In the genomic region with DNA sequence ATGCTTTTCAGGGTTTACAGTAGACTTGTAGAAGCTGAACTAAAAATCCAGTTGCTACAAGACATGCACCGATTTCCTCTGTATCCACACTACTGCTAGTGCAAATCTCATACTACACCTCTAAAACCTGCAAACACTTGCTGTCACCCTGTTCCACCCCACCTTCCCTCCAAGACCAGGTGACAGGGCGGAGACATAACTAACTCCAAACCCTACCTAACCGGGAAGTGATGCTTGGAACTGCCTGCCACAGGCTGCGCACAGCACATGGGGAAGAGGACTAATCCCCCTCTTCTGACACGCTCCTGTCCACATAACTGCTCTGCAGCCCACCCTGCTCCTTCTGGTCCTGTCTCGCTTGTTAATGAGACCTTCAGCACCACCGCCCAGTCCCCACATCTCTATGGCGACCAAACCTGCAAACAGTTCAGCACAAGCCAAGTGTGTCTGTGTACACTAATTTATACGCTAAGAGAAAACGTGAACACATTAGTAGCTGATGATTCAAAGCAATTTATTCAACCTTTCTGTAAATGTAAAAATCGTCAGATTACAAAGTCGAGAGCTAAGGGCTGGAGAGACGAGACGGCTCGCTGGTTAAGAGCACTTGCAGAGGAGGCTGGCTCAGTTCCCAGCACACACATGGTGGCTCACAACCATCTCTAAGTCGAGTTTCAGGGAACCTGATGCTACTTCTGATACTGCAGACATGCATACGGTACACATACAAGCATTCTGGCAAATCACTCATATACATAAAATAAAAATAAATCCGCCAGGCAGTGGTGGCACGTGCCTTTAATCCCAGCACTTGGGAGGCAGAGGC, we compare ENCODE assay signal across 11 mouse cellular contexts. TPM values are rescaled to one million over a fixed set of nuclear protein-coding genes. Genes with fewer than 3 reads are reported as not detected.
DNase-seq lines count a peak whose midpoint lies in the region; ATAC-seq and TF ChIP-seq lines count a peak whose summit lies in the region.
"Had no signal": no experiment of that assay in that cellular context is flagged by ENCODE, and none has a peak within 500 bp of the region (broad histone marks: within the 10 kb centered on the region; RNA-seq: fewer than 3 reads in every experiment).

No protein-coding gene starts in this region.

- no peak overlapping the region for H3ac ChIP-seq in myocyte (ENCODE audit: control insufficient read depth, insufficient read length)

- no peak for DNase-seq in heart, adult 11 months
- peak; percentile 29 for DNase-seq in lung, postnatal 36 days
- DNase-seq in lung, postnatal 14 days = no peak
- no peak for DNase-seq in thymus, postnatal 10 days (ENCODE audit: low spot score in 2 of 2)
- no peak for DNase-seq in B cell, adult 2 months

- H3K9ac ChIP-seq in heart, embryonic 13.5 days = 0 out of 2 replicates have a peak overlapping the region, but pooled peaks have one; percentile 24
- no peak overlapping the region for H3K9ac ChIP-seq in embryonic facial prominence, embryonic 15.5 days
- H3K9ac ChIP-seq: hindbrain, embryonic 15.5 days had no signal

- no peak for TF ChIP-seq POLR2A in myocyte (IDR thresholded peaks at IDR 0.05; ENCODE audit: insufficient read length, low read depth)

- 66% methylated on average over 19 of the region's 19 CpGs for WGBS in heart, embryonic 13.5 days
- WGBS in embryonic facial prominence, embryonic 15.5 days = 46% methylated on average over 19 of the region's 19 CpGs

- H3K27me3 ChIP-seq in heart, embryonic 13.5 days (replicated peaks) = no peaks in the 10 kb centered on the region
- no peaks in the 10 kb centered on the region for H3K27me3 ChIP-seq in embryonic facial prominence, embryonic 15.5 days
- H3K27me3 ChIP-seq in myocyte (ENCODE audit: control insufficient read depth, insufficient read depth, insufficient read length) = no peaks in the 10 kb centered on the region
- H3K27me3 ChIP-seq: hindbrain, embryonic 15.5 days had no signal

- peaks cover 14% of the 10 kb centered on the region for H3K36me3 ChIP-seq in heart, embryonic 13.5 days
- no peaks in the 10 kb centered on the region for H3K36me3 ChIP-seq in embryonic facial prominence, embryonic 15.5 days
- H3K36me3 ChIP-seq in myocyte (ENCODE audit: control insufficient read depth, insufficient read depth) = no peaks in the 10 kb centered on the region
- H3K36me3 ChIP-seq: hindbrain, embryonic 15.5 days had no signal

- no peak overlapping the region for H3K4me2 ChIP-seq in heart, embryonic 13.5 days
- H3K4me2 ChIP-seq in embryonic facial prominence, embryonic 15.5 days (replicated peaks) = no peak overlapping the region
- peak overlapping the region; percentile 80 for H3K4me2 ChIP-seq in myocyte (ENCODE audit: low read depth)
- H3K4me2 ChIP-seq: hindbrain, embryonic 15.5 days had no signal

- H3K79me2 ChIP-seq in myocyte (ENCODE audit: control insufficient read depth, insufficient read depth) = peaks cover 84% of the 10 kb centered on the region

- H3K4me1 ChIP-seq in heart, embryonic 13.5 days = peaks cover 82% of the 10 kb centered on the region
- H3K4me1 ChIP-seq in embryonic facial prominence, embryonic 15.5 days = peaks cover 53% of the 10 kb centered on the region

- no peak overlapping the region for H3K4me3 ChIP-seq in heart, embryonic 13.5 days
- no peak overlapping the region for H3K4me3 ChIP-seq in embryonic facial prominence, embryonic 15.5 days (replicated peaks)
- no peak overlapping the region for H3K4me3 ChIP-seq in myocyte
- H3K4me3 ChIP-seq: hindbrain, embryonic 15.5 days had no signal

- H3K27ac ChIP-seq in heart, embryonic 13.5 days (replicated peaks) = no peak overlapping the region
- peak overlapping the region; percentile 69; the same call in 1 of the 2 replicates for H3K27ac ChIP-seq in embryonic facial prominence, embryonic 15.5 days (replicated peaks)
- H3K27ac ChIP-seq: hindbrain, embryonic 15.5 days; macrophage had no signal

- ATAC-seq in heart, embryonic 13.5 days (ENCODE audit: extremely low read depth, insufficient number of reproducible peaks, low FRiP score, low TSS enrichment) = no peak
- ATAC-seq in embryonic facial prominence, embryonic 15.5 days (ENCODE audit: insufficient number of reproducible peaks, low FRiP score, low TSS enrichment, low read depth) = no peak

- no peaks in the 10 kb centered on the region for H3K9me3 ChIP-seq in heart, embryonic 13.5 days
- no peaks in the 10 kb centered on the region for H3K9me3 ChIP-seq in embryonic facial prominence, embryonic 15.5 days (replicated peaks)
- H3K9me3 ChIP-seq: G1E; hindbrain, embryonic 15.5 days had no signal

TF ChIP-seq in myocyte, 11 proteins besides CTCF, POLR2A, EP300 and RAD21:
- TF ChIP-seq TCF12 (IDR thresholded peaks at IDR 0.05; ENCODE audit: insufficient read depth, poor library complexity, severe bottlenecking) = no peak

RNA-seq across cellular contexts. Expression of gene Ube4b, which starts 21.7 kb away (rescaled TPM):
- polyA plus RNA-seq in heart, embryonic 13.5 days (2015; fragmentation: Nextera tagmentation; extraction: Ambion mirVana) = 29.9 and 32.3 TPM in 2 replicates
- 42.5 and 45.8 TPM in 2 replicates for polyA plus RNA-seq in embryonic facial prominence, embryonic 15.5 days (2015; fragmentation: Nextera tagmentation; extraction: Ambion mirVana)
- polyA plus RNA-seq in myocyte (2012; fragmentation: generic; extraction: Trizol) = 57.4 TPM

RNA-seq across cellular contexts. Expression of gene Rbp7, which starts 49.9 kb away (rescaled TPM):
- 3.6 and 3.9 TPM in 2 replicates for polyA plus RNA-seq in heart, embryonic 13.5 days (2015; fragmentation: Nextera tagmentation; extraction: Ambion mirVana)
- 0.77 and 1.6 TPM in 2 replicates for polyA plus RNA-seq in embryonic facial prominence, embryonic 15.5 days (2015; fragmentation: Nextera tagmentation; extraction: Ambion mirVana)
- not detected for polyA plus RNA-seq in myocyte (2012; fragmentation: generic; extraction: Trizol)
- polyA plus RNA-seq: G1E; hindbrain, embryonic 15.5 days; macrophage had no signal
